Mouse (Mus musculus) liver, embryonic 11.5 days (tissue): ENCODE data around the gene Cpsf4l. TPM values are rescaled to one million over a fixed set of nuclear protein-coding genes. Genes with fewer than 3 reads are reported as not detected.

ENCODE experiments used
- ATAC-seq: fragments of 200-750 bp; cut with Nextera tagmentation; replicated peaks from 2 replicates; pipeline ENCODE4 v1.8.0; 2017; ENCODE audit warnings: moderate number of reproducible peaks, mild to moderate bottlenecking, moderate TSS enrichment, moderate library complexity; ENCODE audit not compliant: low FRiP score
- DNase-seq: peaks from one replicate; pipeline ENCODE4 v3.0.0-alpha.2; 2017; ENCODE audit warnings: low spot score
- H3K27ac ChIP-seq: fragments of 300-500 bp; sonication (generic); 2 replicates; pipeline ENCODE4 v1.5.1; 2014; ENCODE audit warnings: mild to moderate bottlenecking, low read depth, low read length, control low read depth
- H3K27me3 ChIP-seq: fragments of 300-500 bp; sonication (generic); replicated peaks from 2 replicates; pipeline ENCODE4 v1.6.1; 2014; ENCODE audit warnings: low read length, mixed read lengths; ENCODE audit not compliant: control insufficient read depth, insufficient read depth
- H3K36me3 ChIP-seq: fragments of 300-500 bp; sonication (generic); 2 replicates; pipeline ENCODE4 v1.6.1; 2014; ENCODE audit warnings: mild to moderate bottlenecking, low read length, moderate library complexity, mixed read lengths; ENCODE audit not compliant: control insufficient read depth, insufficient read depth
- H3K4me1 ChIP-seq: fragments of 300-500 bp; sonication (generic); replicated peaks from 2 replicates; pipeline ENCODE4 v1.6.1; 2014; ENCODE audit warnings: low read length, mixed read lengths; ENCODE audit not compliant: control insufficient read depth, insufficient read depth
- H3K4me2 ChIP-seq: fragments of 300-500 bp; sonication (generic); 2 replicates; pipeline ENCODE4 v1.6.1; 2014; ENCODE audit warnings: mild to moderate bottlenecking, control low read depth, moderate library complexity
- H3K4me3 ChIP-seq: fragments of 300-500 bp; sonication (generic); 2 replicates; pipeline ENCODE4 v1.5.1; 2014; ENCODE audit warnings: low read depth, low read length, control low read depth
- H3K9ac ChIP-seq: fragments of 300-500 bp; sonication (generic); 2 replicates; pipeline ENCODE4 v1.6.1; 2014; ENCODE audit warnings: low read depth, low read length, control low read depth
- H3K9me3 ChIP-seq: fragments of 300-500 bp; sonication (generic); 2 replicates; pipeline ENCODE4 v1.6.1; 2016; ENCODE audit warnings: low read length, inconsistent platforms, mixed read lengths; ENCODE audit not compliant: control insufficient read depth
- WGBS: fragments of 180-500 bp; shearing (Covaris S2); extraction: QIAGEN DNeasy Blood & Tissue Kit; methylation state at CpG from one replicate; pipeline ENCODE4 v1.1.7; 2014; 5-methylcytosine and 5-hydroxymethylcytosine counted together
- polyA plus RNA-seq: library from polyadenylated mRNA; unstranded; fragments of >200 nt; fragmentation: Nextera tagmentation; extraction: Ambion mirVana; gene quantifications from 2 replicates; pipeline ENCODE4 v1.2.1, GENCODE M21; 2014

Gene Cpsf4l
- polyA plus RNA-seq, 1 experiment from 2014 or later, result 0.29 TPM

GRCm38 (mm10) chr11:113715078-113715674 lies 5.4 kb upstream of the Cpsf4l start:
- WGBS, result 63% methylated on average over 7 of the region's 7 CpGs
- Histone ChIP-seq H3K4me2 (no peak overlapping the region), H3K9ac (no peak overlapping the region), H3K9me3 (no peaks in the 10 kb centered on the region), H3K27ac (no peak overlapping the region), H3K4me3 (no peak overlapping the region), H3K27me3 (peaks cover 2% of the 10 kb centered on the region; the same call in 1 of the 2 replicates), H3K36me3 (no peaks in the 10 kb centered on the region), H3K4me1 (no peaks in the 10 kb centered on the region)
- ATAC-seq, result no peak; the same call in 1 of the 2 replicates
- no peak for DNase-seq

DNA sequence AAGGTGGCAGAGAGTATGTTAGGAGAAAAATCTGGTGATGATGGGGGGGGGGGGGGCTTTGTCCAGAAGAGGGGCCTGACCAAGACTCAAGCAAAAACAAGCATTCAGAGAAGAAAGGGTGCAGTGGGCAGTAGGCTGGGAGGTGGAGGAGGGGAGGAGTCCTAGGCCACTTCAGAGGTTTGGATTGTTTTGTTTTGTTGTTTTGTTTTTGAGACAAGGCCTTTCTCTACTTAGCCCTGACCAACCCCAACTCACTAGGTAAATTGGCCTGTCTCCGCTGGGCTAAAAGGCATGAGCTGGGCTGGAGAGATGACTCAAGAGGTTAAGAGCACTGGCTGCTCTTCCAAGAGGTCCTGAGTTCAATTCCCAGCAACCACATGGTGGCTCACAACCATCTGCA lies 1.2 kb upstream of the Cpsf4l start:
- ATAC-seq (no peak), DNase-seq (no peak)
- Histone ChIP-seq H3K9me3 (no peaks in the 10 kb centered on the region), H3K27me3 (peaks cover 20% of the 10 kb centered on the region), H3K36me3 (no peaks in the 10 kb centered on the region; the same call in 1 of the 2 replicates), H3K27ac (no peak overlapping the region), H3K4me1 (peaks cover 8% of the 10 kb centered on the region), H3K4me3 (no peak overlapping the region), H3K4me2 (no peak overlapping the region), H3K9ac (no peak overlapping the region)
- 64% methylated on average over 1 of the region's 1 CpGs for WGBS

GRCm38 (mm10) chr11:113710257-113710777 lies 500 bp upstream of the Cpsf4l start:
- no peak for ATAC-seq
- H3K9ac ChIP-seq, result 0 out of 2 replicates have a peak overlapping the region, but pooled peaks have one; percentile 25

DNA sequence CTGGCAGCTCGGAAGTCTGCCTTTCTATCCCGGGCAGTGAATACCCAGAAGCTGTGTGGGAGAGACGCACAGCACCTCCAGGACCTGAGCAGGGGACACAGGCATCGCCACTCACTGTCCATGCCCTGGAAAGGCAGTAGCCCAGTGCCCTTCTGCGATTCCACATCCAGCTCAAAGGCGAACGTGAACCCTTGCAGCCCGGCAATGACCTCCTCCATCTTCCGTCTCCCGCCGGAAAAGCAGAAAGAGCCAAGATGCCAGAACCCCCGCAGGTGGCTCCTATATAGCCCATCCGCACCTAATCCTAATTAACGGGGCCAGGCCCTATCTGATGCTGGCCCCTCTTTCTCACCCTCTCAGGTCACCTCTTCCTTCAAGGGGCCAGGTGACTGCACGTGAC lies 545 bp downstream of the Cpsf4l start:
- Histone ChIP-seq H3K27ac (no peak overlapping the region), H3K4me2 (no peak overlapping the region), H3K9me3 (no peaks in the 10 kb centered on the region), H3K4me3 (no peak overlapping the region), H3K27me3 (peaks cover 20% of the 10 kb centered on the region), H3K4me1 (peaks cover 8% of the 10 kb centered on the region), H3K36me3 (no peaks in the 10 kb centered on the region; the same call in 1 of the 2 replicates), H3K9ac (no peak overlapping the region)
- DNase-seq (no peak), ATAC-seq (no peak)
- WGBS, result 27% methylated on average over 15 of the region's 15 CpGs

More at GRCm38 (mm10) chr11:113710257-113710777, 500 bp upstream of the Cpsf4l start:
- Histone ChIP-seq H3K9me3 (no peaks in the 10 kb centered on the region), H3K27me3 (peaks cover 20% of the 10 kb centered on the region), H3K4me1 (peaks cover 8% of the 10 kb centered on the region), H3K27ac (no peak overlapping the region), H3K4me3 (no peak overlapping the region), H3K36me3 (no peaks in the 10 kb centered on the region; the same call in 1 of the 2 replicates), H3K4me2 (no peak overlapping the region)
- no peak for DNase-seq
- 18% methylated on average over 10 of the region's 10 CpGs for WGBS

GRCm38 (mm10) chr11:113708629-113709213 lies 1.1 kb downstream of the Cpsf4l start:
- Histone ChIP-seq H3K9ac (no peak overlapping the region), H3K27me3 (peaks cover 20% of the 10 kb centered on the region), H3K4me2 (no peak overlapping the region), H3K36me3 (no peaks in the 10 kb centered on the region; the same call in 1 of the 2 replicates), H3K4me3 (no peak overlapping the region), H3K4me1 (peaks cover 8% of the 10 kb centered on the region), H3K9me3 (no peaks in the 10 kb centered on the region), H3K27ac (no peak overlapping the region)
- 53% methylated on average over 19 of the region's 19 CpGs for WGBS
- DNase-seq (no peak), ATAC-seq (no peak)

DNA sequence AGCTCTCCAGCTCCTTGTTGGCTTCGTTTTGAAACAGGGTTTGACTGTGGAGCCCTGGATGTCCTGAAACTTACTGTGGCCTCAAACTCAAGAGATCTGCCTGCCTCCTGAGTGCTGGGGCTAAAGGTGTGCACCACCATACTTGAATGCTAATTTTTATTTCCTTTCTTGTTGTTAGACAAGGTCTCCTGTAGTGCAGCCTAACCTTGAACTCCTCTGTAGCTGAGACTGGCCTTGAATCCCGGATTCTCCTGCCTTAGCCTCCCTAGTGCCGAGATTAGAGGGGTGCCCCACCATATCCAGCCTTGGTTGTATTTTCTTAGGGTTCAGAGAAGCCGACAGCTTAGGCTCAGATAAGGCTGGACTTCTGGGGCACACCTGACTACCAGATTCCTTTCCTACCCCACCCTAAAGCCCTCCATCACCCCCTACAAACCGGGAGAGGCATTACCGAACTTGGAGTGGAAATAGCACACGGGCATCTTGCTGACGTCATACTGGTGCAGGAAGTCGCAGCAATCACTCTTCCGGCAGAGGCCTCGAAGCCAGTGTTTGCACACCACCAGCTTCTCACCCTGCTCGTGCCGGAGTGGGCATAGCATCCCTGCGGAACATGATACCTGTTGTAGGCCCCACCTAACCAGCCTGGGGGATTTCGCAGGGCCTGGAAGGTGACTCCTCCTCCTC lies 3.7 kb downstream of the Cpsf4l start:
- ATAC-seq (no peak), DNase-seq (no peak)
- Histone ChIP-seq H3K4me1 (peaks cover 8% of the 10 kb centered on the region), H3K27ac (no peak overlapping the region), H3K9me3 (no peaks in the 10 kb centered on the region), H3K9ac (no peak overlapping the region), H3K27me3 (peaks cover 20% of the 10 kb centered on the region), H3K36me3 (no peaks in the 10 kb centered on the region; the same call in 1 of the 2 replicates), H3K4me2 (no peak overlapping the region), H3K4me3 (no peak overlapping the region)
- 80% methylated on average over 15 of the region's 15 CpGs for WGBS

DNA sequence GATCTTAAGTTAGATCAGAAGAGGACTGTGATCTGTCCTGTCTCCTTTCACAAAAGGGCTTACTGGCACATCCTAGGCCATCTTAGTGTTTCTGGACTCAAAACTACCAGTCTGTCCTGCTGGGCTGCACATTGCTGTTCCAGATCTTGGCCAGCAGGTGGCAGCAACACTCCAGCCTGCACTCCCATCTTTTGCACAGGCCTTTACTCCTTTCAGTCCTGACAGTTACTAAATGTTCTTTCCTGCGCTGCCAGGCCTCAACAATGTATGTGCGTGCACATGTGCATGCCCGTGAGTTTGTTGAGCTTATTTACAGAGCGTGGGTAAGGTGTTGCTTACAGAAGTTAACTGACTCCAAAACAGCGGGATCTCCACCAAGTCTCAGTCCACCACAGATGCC lies 6.1 kb downstream of the Cpsf4l start:
- ATAC-seq (peak; percentile 38; the same call in 1 of the 2 replicates), DNase-seq (peak; percentile 74)
- no peak overlapping the region for H3K9ac ChIP-seq
- H3K4me2 ChIP-seq, result no peak overlapping the region
- H3K4me1 ChIP-seq, result no peaks in the 10 kb centered on the region
- 51% methylated on average over 5 of the region's 5 CpGs for WGBS
- peaks cover 5% of the 10 kb centered on the region; the same call in 1 of the 2 replicates for H3K27me3 ChIP-seq
- no peak overlapping the region for H3K4me3 ChIP-seq
- no peaks in the 10 kb centered on the region; the same call in 1 of the 2 replicates for H3K36me3 ChIP-seq
- H3K27ac ChIP-seq, result no peak overlapping the region
- H3K9me3 ChIP-seq, result no peaks in the 10 kb centered on the region

DNA sequence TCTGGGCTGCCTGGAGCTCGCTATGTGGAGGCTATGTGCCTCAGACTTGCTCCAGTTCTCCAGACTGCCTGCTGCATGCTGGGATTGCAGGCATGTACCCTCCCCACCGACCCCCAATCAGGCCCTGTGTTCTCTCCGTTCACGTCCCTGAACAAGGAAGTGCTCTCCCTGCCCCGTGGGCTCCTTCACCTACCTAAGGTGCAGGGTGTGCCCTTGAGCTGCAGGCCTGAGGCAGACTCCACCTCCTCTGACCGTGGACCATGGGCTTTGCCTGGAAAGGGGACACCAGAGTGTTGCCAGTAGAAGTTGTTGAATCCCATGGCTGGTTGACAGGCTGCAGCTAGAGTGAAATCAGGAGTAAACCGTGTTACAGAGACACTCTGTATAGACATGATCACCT lies 10.2 kb downstream of the Cpsf4l start:
- no peaks in the 10 kb centered on the region for H3K9me3 ChIP-seq
- WGBS, result 88% methylated on average over 7 of the region's 7 CpGs

More for the DNA sequence above, 10.2 kb downstream of the Cpsf4l start:
- no peaks in the 10 kb centered on the region for H3K4me1 ChIP-seq
- ATAC-seq (no peak), DNase-seq (no peak)
- H3K36me3 ChIP-seq, result peaks cover 16% of the 10 kb centered on the region
- no peak overlapping the region for H3K9ac ChIP-seq
- no peak overlapping the region for H3K27ac ChIP-seq
- H3K27me3 ChIP-seq, result no peaks in the 10 kb centered on the region
- no peak overlapping the region for H3K4me3 ChIP-seq
- H3K4me2 ChIP-seq, result no peak overlapping the region
